Mouse (Mus musculus) T-helper 2 cell (primary cell): Measurements from ENCODE around the gene Pcnx2.

Experiments used
- in situ Hi-C: fragments of 300-600 bp; cut with MboI, MseI; formaldehyde crosslinking; loops from one replicate; pipeline ENCODE4 v1.15.1; 2025; ENCODE audit warnings: high pct_unique_total_duplicates

The Pcnx2 gene

DNA sequence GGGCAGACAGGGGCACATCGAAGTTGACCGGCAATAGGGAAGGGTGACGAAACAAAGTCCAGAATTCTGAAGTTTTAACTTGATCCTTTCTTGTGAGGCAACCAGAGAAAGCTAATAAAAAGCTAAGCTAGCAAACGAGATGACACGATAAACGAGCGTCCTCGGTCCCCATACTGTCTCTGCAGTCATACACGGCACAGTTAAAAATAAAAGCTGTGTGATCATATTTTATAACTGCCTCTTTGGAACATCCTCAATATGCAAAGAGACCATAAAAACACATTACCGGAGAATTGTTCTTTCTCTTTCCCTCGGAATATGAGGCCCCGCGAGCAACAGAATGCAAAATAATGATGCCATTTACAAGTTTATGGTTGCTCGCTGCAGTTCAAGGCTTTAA lies 76.1 kb downstream of the Pcnx2 start:
- in situ Hi-C loops = no loop called here

- in situ Hi-C loops = no loop called here
Measured at GRCm38 (mm10) chr8:125819797-125820196, 78.3 kb downstream of the Pcnx2 start.

DNA sequence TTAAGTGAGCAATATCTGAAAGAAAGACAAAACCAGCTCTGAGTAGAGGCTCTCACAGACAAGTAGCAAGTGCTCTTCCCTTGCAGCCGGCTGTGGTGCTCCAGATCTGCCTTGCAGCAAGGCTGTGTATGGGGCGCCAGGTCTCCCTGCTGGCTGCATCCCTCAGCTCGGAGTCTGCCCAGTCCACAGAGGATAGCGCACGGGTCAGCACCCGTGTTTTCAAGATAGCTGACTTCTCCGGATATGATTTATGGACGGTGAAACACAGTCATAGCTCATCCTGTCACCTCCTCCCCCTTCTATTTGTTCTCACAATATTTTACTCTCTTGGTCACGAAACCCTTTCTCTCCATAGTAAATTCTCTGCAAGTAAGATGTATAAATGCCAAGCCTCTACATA lies 79.3 kb downstream of the Pcnx2 start:
- in situ Hi-C loops = no loop called here

- in situ Hi-C loops = no loop called here
Measured at GRCm38 (mm10) chr8:125816742-125817141, 81.4 kb downstream of the Pcnx2 start.

DNA sequence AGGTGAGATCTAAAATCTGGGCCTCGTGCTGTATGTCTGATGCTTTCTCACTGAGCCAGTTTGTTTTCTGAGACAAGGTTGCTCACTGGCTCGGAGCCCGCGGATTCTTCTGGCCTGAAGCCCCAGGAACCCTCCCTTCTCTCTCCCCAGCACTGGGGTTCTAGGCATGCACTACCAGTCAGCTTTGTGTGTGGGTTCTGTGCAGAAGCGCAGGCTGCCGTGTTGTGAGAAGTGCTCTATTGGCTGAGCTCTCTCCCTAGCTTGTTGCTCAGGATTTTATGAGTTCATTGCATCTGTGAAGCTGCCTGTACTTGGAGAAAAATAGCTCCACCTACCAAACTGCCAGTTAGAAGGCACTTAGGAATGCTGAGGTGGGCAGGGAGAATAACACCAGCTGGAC lies 89.3 kb downstream of the Pcnx2 start:
- in situ Hi-C loops = no loop called here

DNA sequence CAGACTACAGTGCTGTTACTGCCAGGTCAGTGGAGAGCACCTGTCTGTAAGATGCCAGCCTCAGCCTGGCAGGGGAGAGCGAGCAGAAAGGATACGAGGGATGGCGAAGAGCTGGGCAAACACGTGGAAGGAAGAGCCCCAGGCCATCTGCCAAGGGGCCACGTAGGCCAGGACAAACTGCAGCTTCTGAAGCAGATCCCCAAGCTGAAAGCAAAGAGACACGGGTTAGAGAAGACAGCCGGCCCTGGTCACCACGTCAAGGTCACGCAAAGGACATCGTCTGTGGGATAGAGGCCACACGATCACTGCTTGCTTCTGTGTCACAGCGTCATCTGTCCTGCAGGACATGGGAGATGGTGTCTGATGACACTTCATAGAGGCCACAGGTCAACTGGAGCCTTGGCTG lies 90.2 kb downstream of the Pcnx2 start:
- in situ Hi-C loops = no loop called here

DNA sequence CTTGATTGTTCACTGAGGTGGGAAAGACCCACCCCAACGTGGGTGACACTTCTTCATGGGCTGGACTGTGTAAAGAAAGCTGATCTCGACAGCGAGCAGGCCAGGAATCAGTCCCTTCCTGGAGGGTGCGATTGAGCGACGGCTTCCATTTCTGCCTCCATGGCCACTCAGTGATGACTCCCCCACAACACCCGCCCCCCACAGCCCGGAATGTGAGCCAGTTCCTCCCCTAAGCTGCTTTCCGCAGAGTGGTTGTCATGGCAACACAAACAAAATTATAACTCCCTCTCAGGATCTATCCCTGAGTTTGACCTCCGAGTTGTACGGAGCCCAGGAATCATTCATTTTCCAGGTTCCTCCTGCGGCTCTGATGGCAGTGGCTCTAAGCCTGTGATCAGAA lies 91.7 kb downstream of the Pcnx2 start:
- in situ Hi-C loops = no loop called here

DNA sequence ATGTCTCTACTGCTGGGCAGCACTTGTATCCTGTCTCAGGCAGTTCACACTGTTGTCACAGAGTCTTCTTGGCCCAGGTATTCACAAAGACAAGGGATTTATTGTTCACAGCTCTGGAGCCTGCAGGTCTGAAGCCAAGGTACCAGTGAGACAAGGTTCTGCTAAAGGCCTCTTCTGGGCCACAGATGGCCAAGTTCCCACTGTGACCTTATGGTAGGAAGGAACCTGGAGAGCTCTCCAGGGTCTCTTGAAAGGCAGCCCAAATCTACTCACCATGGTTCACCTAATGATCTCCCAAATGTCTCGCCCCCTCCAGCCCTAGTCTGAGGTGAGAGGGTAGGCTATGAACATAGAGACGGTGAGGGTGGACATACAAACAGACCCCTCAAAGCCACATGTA lies 101.1 kb downstream of the Pcnx2 start:
- in situ Hi-C loops = no loop called here

- in situ Hi-C loops = no loop called here
Measured at GRCm38 (mm10) chr8:125795341-125795740, 102.8 kb downstream of the Pcnx2 start.

DNA sequence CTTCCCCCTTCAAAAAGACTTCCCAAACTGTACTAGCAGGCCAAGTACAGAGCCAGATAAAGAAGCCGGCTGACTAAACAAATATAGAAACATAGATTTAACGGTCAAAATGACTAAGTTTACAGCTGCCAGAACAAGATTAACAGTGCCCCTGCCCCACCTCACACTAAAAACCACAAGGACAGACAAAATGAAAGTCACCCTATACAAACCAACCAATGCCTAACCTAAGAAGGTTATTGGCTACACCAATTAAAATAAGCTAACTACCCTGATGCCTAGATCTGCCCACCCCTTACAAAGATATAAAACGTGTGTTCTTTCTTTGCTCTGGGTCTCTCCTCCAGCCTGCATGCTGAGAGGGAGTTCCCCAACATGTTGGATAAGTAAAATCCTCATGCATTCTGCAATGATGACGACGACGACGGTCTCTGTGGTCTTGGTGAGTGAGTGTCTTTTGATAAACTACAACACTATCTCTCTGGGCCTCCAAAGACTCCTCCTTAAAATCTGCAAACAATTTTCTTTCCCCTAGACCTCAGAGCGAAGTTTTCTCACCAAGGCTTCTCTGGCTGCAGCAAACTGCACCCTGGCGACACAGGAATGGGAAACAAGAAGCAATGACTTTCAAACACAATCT lies 105.2 kb downstream of the Pcnx2 start:
- in situ Hi-C loops = no loop called here

DNA sequence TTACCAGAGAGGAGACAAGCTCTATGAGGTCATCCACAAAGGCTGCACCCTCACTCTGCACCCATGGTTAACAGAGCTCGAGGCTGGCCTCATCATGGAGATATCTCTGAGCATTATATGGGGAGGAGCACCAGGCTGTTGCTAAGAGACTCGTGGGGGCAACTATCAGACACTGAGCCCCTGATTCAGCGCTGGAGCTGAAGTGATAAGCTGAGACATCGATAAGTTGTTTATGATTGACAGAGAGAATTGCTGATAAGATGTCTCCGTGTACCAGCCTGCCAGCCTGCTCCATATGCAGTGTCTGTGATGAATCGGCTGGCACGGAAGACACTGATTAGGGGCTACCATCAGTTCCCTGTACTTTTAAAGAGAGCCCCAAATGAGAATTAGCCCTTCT lies 111.2 kb downstream of the Pcnx2 start:
- in situ Hi-C loops = no loop called here

GRCm38 (mm10) chr8:125782161-125782560 lies 116.0 kb downstream of the Pcnx2 start:
- in situ Hi-C loops = no loop called here

- in situ Hi-C loops = no loop called here
Measured at GRCm38 (mm10) chr8:125779656-125780055, 118.5 kb downstream of the Pcnx2 start.

DNA sequence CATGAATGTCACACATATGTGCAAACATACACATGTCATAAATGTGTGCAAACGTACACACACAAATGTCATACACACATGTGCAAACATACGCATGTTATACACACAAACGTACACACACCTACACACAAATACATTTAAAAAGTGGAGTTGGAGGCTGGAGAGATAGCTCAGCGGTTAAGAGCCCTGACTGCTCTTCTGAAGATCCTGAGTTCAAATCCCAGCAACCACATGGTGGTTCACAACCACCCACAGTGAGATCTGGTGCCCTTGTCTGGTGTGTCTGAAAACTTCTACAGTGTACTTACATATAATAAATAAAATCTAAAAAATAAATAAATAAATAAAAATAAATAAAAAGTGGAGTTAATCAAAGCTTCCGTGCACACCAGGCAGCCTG lies 119.2 kb downstream of the Pcnx2 start:
- in situ Hi-C loops = no loop called here

- in situ Hi-C loops = no loop called here
Measured at GRCm38 (mm10) chr8:125777478-125778164, 120.5 kb downstream of the Pcnx2 start.

DNA sequence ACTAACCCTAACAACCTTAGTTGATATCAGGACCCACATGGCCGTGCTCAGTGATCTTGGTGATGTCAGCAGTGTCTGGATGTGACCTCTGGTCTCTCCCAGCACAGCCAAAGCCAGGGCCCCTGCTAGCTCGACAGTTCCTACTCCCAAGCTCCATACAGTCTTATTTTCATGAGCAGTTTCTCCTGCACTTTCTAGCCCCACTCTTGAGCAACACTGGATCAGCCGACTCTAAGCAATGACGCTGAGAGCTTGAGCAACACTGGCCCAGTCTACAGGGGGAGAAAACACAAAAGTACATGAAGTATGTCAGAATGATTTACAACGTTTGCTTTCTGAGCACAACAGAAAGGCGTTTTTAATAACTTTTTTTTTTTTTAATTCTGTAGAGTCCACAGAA lies 121.3 kb downstream of the Pcnx2 start:
- in situ Hi-C loops = no loop called here

GRCm38 (mm10) chr8:125776314-125776713 lies 121.8 kb downstream of the Pcnx2 start:
- in situ Hi-C loops = no loop called here

DNA sequence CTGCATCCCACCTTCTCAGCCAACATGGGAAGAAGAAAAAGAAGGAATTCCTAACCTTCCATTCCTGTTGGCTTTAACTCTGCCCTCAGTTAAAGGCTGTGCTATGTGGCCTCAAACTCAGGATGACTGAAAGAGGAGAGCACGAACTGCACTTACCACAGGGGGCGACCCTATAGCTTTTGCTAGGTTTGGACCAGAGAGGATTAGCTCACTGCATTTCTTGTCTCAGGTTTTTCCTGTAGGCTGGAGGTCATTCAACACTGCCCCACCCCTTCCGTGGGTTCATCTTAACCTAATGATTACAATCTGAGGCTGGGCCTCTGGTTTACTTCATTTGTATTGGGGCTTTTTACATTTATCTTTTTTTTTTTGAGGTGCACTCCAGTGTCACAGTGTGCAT lies 123.1 kb downstream of the Pcnx2 start:
- in situ Hi-C loops = no loop called here

DNA sequence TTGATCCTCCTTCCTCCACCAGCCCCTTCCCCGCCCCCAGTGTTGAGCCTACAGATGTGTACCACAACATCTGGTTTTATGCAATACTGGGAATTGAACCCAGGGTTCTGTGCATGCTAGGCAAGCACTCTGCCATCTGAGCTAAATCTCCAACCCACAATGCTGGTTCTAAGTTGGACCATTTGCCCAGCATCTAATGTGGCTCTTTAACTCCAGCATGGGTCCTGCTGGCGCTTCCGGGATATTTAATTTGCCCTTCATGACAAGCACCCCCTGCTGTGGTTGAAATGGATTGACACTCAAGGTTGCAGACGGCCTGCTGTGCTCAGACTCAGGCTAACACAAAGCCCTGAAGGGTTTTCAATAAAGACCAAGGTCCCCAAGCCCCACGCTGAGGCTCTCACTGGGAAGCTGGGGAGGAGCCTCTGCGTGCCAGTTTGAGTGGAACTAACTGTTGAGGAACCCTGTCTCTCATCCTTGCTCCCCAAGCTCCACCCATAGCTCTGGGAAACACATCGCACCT lies 124.8 kb downstream of the Pcnx2 start:
- in situ Hi-C loops = no loop called here

GRCm38 (mm10) chr8:125772300-125772699 lies 125.8 kb downstream of the Pcnx2 start:
- in situ Hi-C loops = no loop called here

GRCm38 (mm10) chr8:125768079-125768478 lies 130.0 kb downstream of the Pcnx2 start:
- in situ Hi-C loops = no loop called here

DNA sequence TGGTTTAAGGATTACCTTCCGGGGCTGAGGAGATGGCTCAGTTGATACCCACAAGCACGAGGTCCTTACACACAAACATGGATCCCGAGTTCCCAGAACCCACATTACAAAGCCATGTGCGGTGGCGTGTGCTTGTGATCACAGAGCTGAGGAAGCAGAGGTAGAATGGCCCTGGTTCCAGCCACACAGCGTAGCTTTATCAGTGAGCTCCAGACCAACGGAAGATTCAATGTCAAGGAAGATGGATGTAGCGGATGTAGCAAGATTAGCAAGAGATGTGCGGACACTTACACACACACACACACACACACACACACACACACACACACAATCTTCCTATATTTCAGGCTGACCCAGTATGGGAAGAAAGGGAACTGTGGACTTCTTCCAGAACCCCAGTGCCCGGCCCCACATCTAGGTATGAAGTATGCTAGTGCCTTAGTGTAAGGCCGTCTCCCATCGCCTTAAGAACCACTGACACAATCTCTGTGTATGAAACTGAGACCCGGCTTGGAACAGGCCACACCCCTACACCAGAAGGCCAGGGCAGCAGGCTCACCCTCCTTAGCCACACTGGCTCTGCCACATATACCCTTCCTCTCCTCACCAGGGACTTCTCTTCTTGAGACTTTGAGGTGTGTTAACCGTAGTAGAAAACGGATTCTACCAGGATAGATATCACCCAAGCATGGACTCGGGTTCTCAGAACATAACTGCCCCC lies 134.9 kb downstream of the Pcnx2 start:
- in situ Hi-C loops = no loop called here

GRCm38 (mm10) chr8:125759022-125759421 lies 139.1 kb downstream of the Pcnx2 start:
- in situ Hi-C loops = no loop called here
